ENCODE assay signal across 8 mouse cellular contexts in the genomic region with DNA sequence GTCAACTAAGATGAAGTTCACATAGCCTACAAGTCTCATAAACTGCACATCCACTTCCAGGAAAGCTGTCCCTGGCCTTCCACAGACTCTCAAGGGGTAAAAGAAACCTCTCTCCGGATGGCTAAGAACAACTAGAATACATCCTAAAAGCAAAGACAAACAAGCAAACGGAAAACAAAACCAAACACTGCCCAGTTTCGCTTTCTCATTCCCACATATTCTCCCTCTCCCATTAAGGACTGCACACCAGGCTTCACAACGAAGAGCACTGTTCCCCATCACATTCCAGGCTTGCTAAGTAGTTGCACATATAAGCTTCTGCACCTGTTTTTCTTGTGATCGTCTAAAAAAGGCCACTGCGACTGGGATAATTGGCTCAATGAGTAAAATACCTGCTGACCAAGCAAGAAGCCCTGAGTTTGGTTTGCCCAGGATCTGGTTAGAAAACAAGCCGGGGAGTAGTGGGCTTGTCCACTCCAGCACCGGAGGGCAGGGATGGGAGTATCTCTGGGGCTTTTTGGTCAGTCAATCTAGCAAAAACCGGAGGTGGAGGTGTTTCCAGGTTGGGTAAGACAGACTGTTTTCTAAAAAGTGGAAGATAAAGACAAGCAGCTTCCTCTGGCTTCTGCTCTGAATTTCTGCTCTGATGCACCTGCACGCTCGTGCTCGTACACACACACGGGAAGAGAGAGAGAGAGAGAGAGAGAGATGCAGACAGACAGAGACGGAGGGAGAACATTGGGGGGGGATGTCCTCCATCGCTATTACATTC. TPM values are rescaled to one million over a fixed set of nuclear protein-coding genes. Genes with fewer than 3 reads are reported as not detected.
DNase-seq lines count a peak whose midpoint lies in the region; ATAC-seq and TF ChIP-seq lines count a peak whose summit lies in the region.

No protein-coding gene starts in this region.

- H3K4me2 ChIP-seq in midbrain, embryonic 16.5 days (ENCODE audit: low read length): peak overlapping the region; percentile 96

- 13% methylated on average over 15 of the region's 15 CpGs for WGBS in lung, adult 2 months
- WGBS in midbrain, embryonic 16.5 days: 29% methylated on average over 15 of the region's 15 CpGs

- H3K4me3 ChIP-seq in lung, adult 2 months (replicated peaks; ENCODE audit: extremely low read depth, low read depth, low read length): peak overlapping the region; percentile 94
- H3K4me3 ChIP-seq in midbrain, embryonic 16.5 days (ENCODE audit: low read depth, low read length): peak overlapping the region; percentile 78

- no peak overlapping the region for H3K27ac ChIP-seq in midbrain, embryonic 16.5 days (ENCODE audit: low read length)

- peaks cover 9% of the 10 kb centered on the region; the same call in 1 of the 2 replicates for H3K4me1 ChIP-seq in lung, adult 2 months (ENCODE audit: control insufficient read depth, insufficient read depth, low read length)
- H3K4me1 ChIP-seq in midbrain, embryonic 16.5 days (ENCODE audit: control insufficient read depth, insufficient read depth, low read length): peaks cover 21% of the 10 kb centered on the region

- H3K36me3 ChIP-seq in midbrain, embryonic 16.5 days (ENCODE audit: control insufficient read depth, insufficient read depth, low read length): peaks cover 7% of the 10 kb centered on the region; the same call in 1 of the 2 replicates

- ATAC-seq in midbrain, embryonic 16.5 days: no peak

- DNase-seq in lung, adult 2 months: no peak
- no peak for DNase-seq in lung, postnatal 14 days
- peak; percentile 28 for DNase-seq in c-Kit-positive CD71-positive TER-119-positive erythroid progenitor cells, embryonic 14.5 days (ENCODE audit: low spot score)
- peak; percentile 74 for DNase-seq in induced T-regulatory cell, adult 2 months (ENCODE audit: low read depth)
- no peak for DNase-seq in right cerebral cortex, postnatal 10 days (ENCODE audit: low spot score in 2 of 2)
- DNase-seq in frontal cortex, postnatal 25 days (ENCODE audit: low spot score in 2 of 2): no peak
- DNase-seq in layer of hippocampus, adult 18-20 months (ENCODE audit: low spot score in 2 of 2): no peak

- TF ChIP-seq POLR2A in lung, adult 2 months (IDR thresholded peaks at IDR 0.05; ENCODE audit: borderline replicate concordance, extremely low read depth, low read depth, low read length): no peak

- peak overlapping the region; percentile 90 for H3K9ac ChIP-seq in midbrain, embryonic 16.5 days (ENCODE audit: low read depth, low read length)

- no peaks in the 10 kb centered on the region for H3K27me3 ChIP-seq in midbrain, embryonic 16.5 days (ENCODE audit: control insufficient read depth, insufficient read depth, low read depth, low read length)

- no peaks in the 10 kb centered on the region for H3K9me3 ChIP-seq in midbrain, embryonic 16.5 days (replicated peaks; ENCODE audit: control insufficient read depth, low read length, poor library complexity, severe bottlenecking)

- TF ChIP-seq CTCF in lung, adult 2 months (IDR thresholded peaks at IDR 0.05; ENCODE audit: insufficient read depth, low read length): no peak

RNA-seq across cellular contexts. Expression of gene Fcf1, which starts 0.9 kb away (rescaled TPM):
- polyA plus RNA-seq in lung, adult 2 months (2012; rRNA removed): 18.4 and 34.0 TPM in 2 replicates
- polyA plus RNA-seq in midbrain, embryonic 16.5 days (2015; fragmentation: Nextera tagmentation; extraction: Ambion mirVana): 75.7 and 82.0 TPM in 2 replicates
- total RNA-seq in layer of hippocampus, adult 18-20 months (2021): 10 to 100 TPM; 35.3 to 36.2 TPM

RNA-seq across cellular contexts. Expression of gene Arel1, which starts 0.9 kb away (rescaled TPM):
- 22.9 and 26.9 TPM in 2 replicates for polyA plus RNA-seq in lung, adult 2 months (2012; rRNA removed)
- polyA plus RNA-seq in midbrain, embryonic 16.5 days (2015; fragmentation: Nextera tagmentation; extraction: Ambion mirVana): 37.9 and 38.4 TPM in 2 replicates
- 100 to 1,000 TPM in 1 of 2 experiments, 10 to 100 TPM in 1; 97.7 to 113 TPM for total RNA-seq in layer of hippocampus, adult 18-20 months (2021)

RNA-seq across cellular contexts. Expression of gene Ylpm1, which starts 26.3 kb away (rescaled TPM):
- 12.4 and 16.2 TPM in 2 replicates for polyA plus RNA-seq in lung, adult 2 months (2012; rRNA removed)
- 30.3 and 32.1 TPM in 2 replicates for polyA plus RNA-seq in midbrain, embryonic 16.5 days (2015; fragmentation: Nextera tagmentation; extraction: Ambion mirVana)
- 100 to 1,000 TPM; 113 to 115 TPM for total RNA-seq in layer of hippocampus, adult 18-20 months (2021)

Comparison
In these comparisons a context has a peak if more than half of its experiments do, and no peak if none do; other contexts are left out.
1. DNase-seq: peak in c-Kit-positive CD71-positive TER-119-positive erythroid progenitor cells, embryonic 14.5 days (single experiment) and induced T-regulatory cell, adult 2 months (single experiment); none in lung, adult 2 months (single experiment), lung, postnatal 14 days (single experiment), right cerebral cortex, postnatal 10 days (0 of 2), frontal cortex, postnatal 25 days (0 of 2) and layer of hippocampus, adult 18-20 months (0 of 2).